Mouse (Mus musculus): ENCODE measurements at regions not wholly inside any gene's neighbourhood (a gene's known extent, or its start where the extent isn't known, plus 50 kb on each side); places are given as distances from the start of the nearest gene placed in this dataset.
A peak's percentile ranks its signal among the peaks of the same experiment; 100 is the strongest.

- DNase-seq (ENCODE audit: low spot score): peak; percentile 33
- Histone ChIP-seq H3K9ac (ENCODE audit: low read depth, low read length, severe bottlenecking) (no peak overlapping the region), H3K27ac (replicated peaks; ENCODE audit: low read depth, low read length) (no peak overlapping the region), H3K36me3 (ENCODE audit: control insufficient read depth, insufficient read depth, low read length) (no peaks in the 10 kb centered on the region), H3K9me3 (ENCODE audit: control insufficient read depth, low read length) (no peaks in the 10 kb centered on the region), H3K4me1 (ENCODE audit: control insufficient read depth, insufficient read depth, low read length) (0 out of 2 replicates have a peak, but pooled peaks cover 5% of the 10 kb centered on the region), H3K4me2 (replicated peaks; ENCODE audit: low read depth, low read length, severe bottlenecking) (no peak overlapping the region), H3K27me3 (ENCODE audit: control insufficient read depth, insufficient read depth, low read length) (no peaks in the 10 kb centered on the region), H3K4me3 (replicated peaks; ENCODE audit: low read length) (no peak overlapping the region)
- no peak for ATAC-seq (ENCODE audit: low FRiP score, low read depth)
- WGBS: 20% methylated on average over 7 of the region's 7 CpGs
- no peak for TF ChIP-seq POLR2A (IDR thresholded peaks at IDR 0.05; ENCODE audit: borderline replicate concordance, extremely low read depth, insufficient read depth, insufficient read length)
These were observed 95.3 kb downstream of the Lurap1l start for GRCm38 (mm10) chr4:81005507-81006328.

GRCm38 (mm10) chr4:81006546-81006945 lies 96.1 kb downstream of the Lurap1l start:
- Histone ChIP-seq H3K4me1 (ENCODE audit: control insufficient read depth, insufficient read depth, low read length) (0 out of 2 replicates have a peak, but pooled peaks cover 5% of the 10 kb centered on the region), H3K9me3 (ENCODE audit: control insufficient read depth, low read length) (no peaks in the 10 kb centered on the region), H3K4me2 (replicated peaks; ENCODE audit: low read depth, low read length, severe bottlenecking) (no peak overlapping the region), H3K27ac (replicated peaks; ENCODE audit: low read depth, low read length) (no peak overlapping the region), H3K4me3 (replicated peaks; ENCODE audit: low read length) (no peak overlapping the region), H3K27me3 (ENCODE audit: control insufficient read depth, insufficient read depth, low read length) (no peaks in the 10 kb centered on the region), H3K9ac (ENCODE audit: low read depth, low read length, severe bottlenecking) (no peak overlapping the region), H3K36me3 (ENCODE audit: control insufficient read depth, insufficient read depth, low read length) (no peaks in the 10 kb centered on the region)
- 68% methylated on average over 1 of the region's 1 CpGs for WGBS
- no peak for DNase-seq (ENCODE audit: low spot score)
- no peak for TF ChIP-seq POLR2A (IDR thresholded peaks at IDR 0.05; ENCODE audit: borderline replicate concordance, extremely low read depth, insufficient read depth, insufficient read length)
- ATAC-seq (ENCODE audit: low FRiP score, low read depth): no peak

GRCm38 (mm10) chr4:81021850-81022249 lies 111.4 kb downstream of the Lurap1l start:
- no peak for TF ChIP-seq POLR2A (IDR thresholded peaks at IDR 0.05; ENCODE audit: borderline replicate concordance, extremely low read depth, insufficient read depth, insufficient read length)
- Histone ChIP-seq H3K9ac (ENCODE audit: low read depth, low read length, severe bottlenecking) (no peak overlapping the region), H3K4me3 (replicated peaks; ENCODE audit: low read length) (no peak overlapping the region), H3K4me1 (ENCODE audit: control insufficient read depth, insufficient read depth, low read length) (no peaks in the 10 kb centered on the region), H3K9me3 (ENCODE audit: control insufficient read depth, low read length) (no peaks in the 10 kb centered on the region), H3K27ac (replicated peaks; ENCODE audit: low read depth, low read length) (no peak overlapping the region), H3K36me3 (ENCODE audit: control insufficient read depth, insufficient read depth, low read length) (no peaks in the 10 kb centered on the region), H3K4me2 (replicated peaks; ENCODE audit: low read depth, low read length, severe bottlenecking) (no peak overlapping the region), H3K27me3 (ENCODE audit: control insufficient read depth, insufficient read depth, low read length) (no peaks in the 10 kb centered on the region)
- WGBS: 82% methylated on average over 2 of the region's 2 CpGs
- DNase-seq (ENCODE audit: low spot score) (no peak), ATAC-seq (ENCODE audit: low FRiP score, low read depth) (no peak)

GRCm38 (mm10) chr4:81023436-81023983 lies 113.1 kb downstream of the Lurap1l start:
- Histone ChIP-seq H3K4me1 (ENCODE audit: control insufficient read depth, insufficient read depth, low read length) (no peaks in the 10 kb centered on the region), H3K27me3 (ENCODE audit: control insufficient read depth, insufficient read depth, low read length) (no peaks in the 10 kb centered on the region), H3K9me3 (ENCODE audit: control insufficient read depth, low read length) (no peaks in the 10 kb centered on the region), H3K36me3 (ENCODE audit: control insufficient read depth, insufficient read depth, low read length) (no peaks in the 10 kb centered on the region), H3K27ac (replicated peaks; ENCODE audit: low read depth, low read length) (no peak overlapping the region), H3K4me3 (replicated peaks; ENCODE audit: low read length) (no peak overlapping the region), H3K4me2 (replicated peaks; ENCODE audit: low read depth, low read length, severe bottlenecking) (no peak overlapping the region), H3K9ac (ENCODE audit: low read depth, low read length, severe bottlenecking) (no peak overlapping the region)
- ATAC-seq (ENCODE audit: low FRiP score, low read depth) (no peak), DNase-seq (ENCODE audit: low spot score) (peak; percentile 23)
- TF ChIP-seq POLR2A (IDR thresholded peaks at IDR 0.05; ENCODE audit: borderline replicate concordance, extremely low read depth, insufficient read depth, insufficient read length): no peak
- 63% methylated on average over 14 of the region's 14 CpGs for WGBS

GRCm38 (mm10) chr4:81027558-81027957 lies 117.1 kb downstream of the Lurap1l start:
- no peak for ATAC-seq (ENCODE audit: low FRiP score, low read depth)
- Histone ChIP-seq H3K27me3 (ENCODE audit: control insufficient read depth, insufficient read depth, low read length) (no peaks in the 10 kb centered on the region), H3K4me1 (ENCODE audit: control insufficient read depth, insufficient read depth, low read length) (no peaks in the 10 kb centered on the region), H3K9me3 (ENCODE audit: control insufficient read depth, low read length) (no peaks in the 10 kb centered on the region), H3K4me3 (replicated peaks; ENCODE audit: low read length) (no peak overlapping the region), H3K9ac (ENCODE audit: low read depth, low read length, severe bottlenecking) (no peak overlapping the region), H3K27ac (replicated peaks; ENCODE audit: low read depth, low read length) (no peak overlapping the region), H3K4me2 (replicated peaks; ENCODE audit: low read depth, low read length, severe bottlenecking) (no peak overlapping the region), H3K36me3 (ENCODE audit: control insufficient read depth, insufficient read depth, low read length) (no peaks in the 10 kb centered on the region)
- no peak for TF ChIP-seq POLR2A (IDR thresholded peaks at IDR 0.05; ENCODE audit: borderline replicate concordance, extremely low read depth, insufficient read depth, insufficient read length)
- WGBS: 97% methylated on average over 1 of the region's 1 CpGs
- no peak for DNase-seq (ENCODE audit: low spot score)

All from limb, embryonic 14.5 days (tissue).